Mouse (Mus musculus) ES-E14 (cell line): ENCODE data around the gene Pum1. TPM values are rescaled to one million over a fixed set of nuclear protein-coding genes. Genes with fewer than 3 reads are reported as not detected.
"Not testable (repeated sequence)": the region's sequence is repeated elsewhere in the genome, so short reads cannot be mapped to it uniquely, and the experiment has no call there.

Source experiments
- DNase-seq: peaks from one replicate; pipeline ENCODE4 v3.0.0-alpha.2; 2013; ENCODE audit warnings: low read depth, low spot score
- H3K27ac ChIP-seq: 2 replicates; pipeline ENCODE4 v1.5.1; 2012; ENCODE audit warnings: low read depth, mild to moderate bottlenecking, low read length, moderate library complexity, mixed read lengths; ENCODE audit not compliant: poor library complexity, insufficient read depth, severe bottlenecking
- H3K36me3 ChIP-seq: 2 replicates; pipeline ENCODE4 v1.6.1; 2012; ENCODE audit warnings: mild to moderate bottlenecking, low read length, moderate library complexity, mixed read lengths; ENCODE audit not compliant: control insufficient read depth, poor library complexity, insufficient read depth, severe bottlenecking
- H3K4me1 ChIP-seq, 2 experiments: fragments of 150-350 bp in 1 of 2; sonication (generic) in 1 of 2; 2 replicates each; pipeline ENCODE4 v1.6.1; 2012; ENCODE audit warnings: low read length in 2 of 2, mild to moderate bottlenecking in 1 of 2, mixed read lengths in 1 of 2; ENCODE audit not compliant: control insufficient read depth in 2 of 2, insufficient read depth in 2 of 2, poor library complexity in 1 of 2
- H3K4me3 ChIP-seq, 2 experiments: fragments of 150-350 bp in 1 of 2; sonication (generic) in 1 of 2; 2 replicates each; pipeline ENCODE4 v1.5.1; 2012; ENCODE audit warnings: low read length in 2 of 2, low read depth in 1 of 2, mild to moderate bottlenecking in 1 of 2, mixed read lengths in 1 of 2; ENCODE audit not compliant: insufficient read depth in 1 of 2, poor library complexity in 1 of 2, severe bottlenecking in 1 of 2
- H3K9ac ChIP-seq: 2 replicates; pipeline ENCODE4 v1.6.1; 2012; ENCODE audit warnings: low read depth, mild to moderate bottlenecking, low read length, mixed read lengths; ENCODE audit not compliant: poor library complexity, insufficient read depth, severe bottlenecking
- H3K9me3 ChIP-seq: fragments of 150-350 bp; sonication (generic); 2 replicates; pipeline ENCODE4 v1.6.1; 2012; ENCODE audit warnings: low read depth, mild to moderate bottlenecking, low read length; ENCODE audit not compliant: control insufficient read depth, insufficient read depth
- CHD2 ChIP-seq: IDR thresholded peaks from 2 replicates; pipeline ENCODE4 v1.6.1; 2014; ENCODE audit warnings: mild to moderate bottlenecking, low read depth, low read length, inconsistent platforms
- HCFC1 ChIP-seq: IDR thresholded peaks from 2 replicates; pipeline ENCODE4 v1.6.1; 2012; ENCODE audit warnings: low read length, inconsistent platforms, borderline replicate concordance; ENCODE audit not compliant: insufficient read depth
- MAFK ChIP-seq: IDR thresholded peaks from 2 replicates; pipeline ENCODE4 v1.6.1; 2014; ENCODE audit warnings: mild to moderate bottlenecking, low read depth, low read length, inconsistent platforms; ENCODE audit not compliant: insufficient read depth
- ZC3H11A ChIP-seq: IDR thresholded peaks from 2 replicates; pipeline ENCODE4 v1.6.1; 2012; ENCODE audit warnings: low read depth, mild to moderate bottlenecking, inconsistent platforms, low read length, borderline replicate concordance
- ZNF384 ChIP-seq: IDR thresholded peaks from 2 replicates; pipeline ENCODE4 v1.6.1; 2012; ENCODE audit warnings: low read depth, low read length, inconsistent platforms
- in situ Hi-C, 2 experiments: fragments of 600-800 bp; cut with MboI; formaldehyde crosslinking; loops; one replicate each; pipeline ENCODE4 v1.15.1; 2025; ENCODE audit warnings: low sequenced_read_pairs in 2 of 2, inconsistent platforms in 1 of 2; ENCODE audit not compliant: unreplicated experiment in 2 of 2
- total RNA-seq: library from RNA; depleted of rRNA; stranded (reverse); fragments of 300-350 nt; gene quantifications from 2 replicates; pipeline ENCODE4 v1.2.3, GENCODE M21; 2012; rRNA removed

The Pum1 gene
- 101 and 126 TPM in 2 replicates for total RNA-seq

- TF ChIP-seq ZNF384 (no peak), HCFC1 (peak; percentile 64; the same call in 1 of the 2 replicates), MAFK (no peak)
- Histone ChIP-seq H3K4me3 (peak within 1 kb of the TSS; percentile 92 to 96), H3K27ac (peak within 1 kb of the TSS; percentile 96), H3K4me1 (peaks cover 3 to 8% of the 10 kb centered on the region in 2 experiments), H3K36me3 (no peaks in the 10 kb centered on the region), H3K9ac (peak within 1 kb of the TSS; percentile 99), H3K9me3 (no peaks in the 10 kb centered on the region)
- peak; percentile 94 for DNase-seq
- in situ Hi-C loops: no loop called here
Observed at GRCm38 (mm10) chr4:130662979-130663725, at the start of gene Pum1. Gene Pum1 (plus strand): TSS chr4:130663321.

GRCm38 (mm10) chr4:130629391-130629790 lies 33.7 kb upstream of the Pum1 start:
- DNase-seq: no peak
- Histone ChIP-seq H3K9ac (peak overlapping the region; percentile 76), H3K4me3 (peak overlapping the region; percentile 41 to 51), H3K9me3 (no peaks in the 10 kb centered on the region), H3K4me1 (0 out of 4 replicates have a peak, but pooled peaks cover 0 to 2% of the 10 kb centered on the region in 2 experiments), H3K27ac (peak overlapping the region; percentile 95), H3K36me3 (no peaks in the 10 kb centered on the region)
- in situ Hi-C loops: no loop called here
- no peak for TF ChIP-seq CHD2
- TF ChIP-seq MAFK: no peak
- TF ChIP-seq HCFC1: no peak
- TF ChIP-seq ZNF384: no peak
- no peak for TF ChIP-seq ZC3H11A

- Histone ChIP-seq H3K4me3 (no peak overlapping the region), H3K4me1 (peaks cover 0 to 3% of the 10 kb centered on the region in 2 experiments; a peak in 2 of 4 replicates), H3K9ac (no peak overlapping the region), H3K27ac (peak overlapping the region; percentile 88), H3K9me3 (no peaks in the 10 kb centered on the region), H3K36me3 (no peaks in the 10 kb centered on the region)
- DNase-seq: no peak
- TF ChIP-seq ZNF384: no peak
- TF ChIP-seq ZC3H11A: no peak
- TF ChIP-seq CHD2: no peak
- TF ChIP-seq HCFC1: no peak
- TF ChIP-seq MAFK: peak; percentile 91
- in situ Hi-C loops: no loop called here
Observed at GRCm38 (mm10) chr4:130630232-130630847, 32.8 kb upstream of the Pum1 start.

GRCm38 (mm10) chr4:130635076-130635475 lies 28.0 kb upstream of the Pum1 start:
- Histone ChIP-seq H3K4me1 (peaks cover 6 to 21% of the 10 kb centered on the region in 2 experiments), H3K27ac (peak overlapping the region; percentile 81), H3K4me3 (peak overlapping the region; percentile 54 to 58), H3K9ac (peak overlapping the region; percentile 58; the same call in 1 of the 2 replicates)
- H3K9me3 ChIP-seq, H3K36me3 ChIP-seq, in situ Hi-C loops, DNase-seq: not testable (repeated sequence)
